Mouse (Mus musculus) T-helper 1 cell (primary cell): ENCODE results near the gene Nfkb2.

Experiments
- in situ Hi-C: fragments of 300-600 bp; cut with MboI, MseI; formaldehyde crosslinking; loops from one replicate; pipeline ENCODE4 v1.15.1; 2025; ENCODE audit warnings: high pct_unique_total_duplicates

The Nfkb2 gene

GRCm38 (mm10) chr19:46304216-46304841 lies at the start of gene Nfkb2:
TSS of gene Nfkb2 (plus strand) at chr19:46304320.
- in situ Hi-C loops: loop anchor here (10.0 kb wide), 1 partner anchor 780 kb away; no protein-coding TSS in a partner anchor

GRCm38 (mm10) chr19:46264762-46265161 lies 39.4 kb upstream of the Nfkb2 start:
- in situ Hi-C loops: no loop called here

- in situ Hi-C loops: no loop called here
Observed at GRCm38 (mm10) chr19:46275307-46275706, 28.8 kb upstream of the Nfkb2 start.

- in situ Hi-C loops: no loop called here
Observed at GRCm38 (mm10) chr19:46282081-46282849, 21.9 kb upstream of the Nfkb2 start.

- in situ Hi-C loops: no loop called here
Observed at GRCm38 (mm10) chr19:46284686-46285085, 19.4 kb upstream of the Nfkb2 start.

- in situ Hi-C loops: no loop called here
Observed at GRCm38 (mm10) chr19:46285631-46286030, 18.5 kb upstream of the Nfkb2 start.

- in situ Hi-C loops: no loop called here
Observed at GRCm38 (mm10) chr19:46286047-46286446, 18.1 kb upstream of the Nfkb2 start.

GRCm38 (mm10) chr19:46286926-46287325 lies 17.2 kb upstream of the Nfkb2 start:
- in situ Hi-C loops: no loop called here

GRCm38 (mm10) chr19:46287566-46287965 lies 16.6 kb upstream of the Nfkb2 start:
- in situ Hi-C loops: no loop called here

GRCm38 (mm10) chr19:46290535-46291105 lies 13.5 kb upstream of the Nfkb2 start:
- in situ Hi-C loops: no loop called here

- in situ Hi-C loops: no loop called here
Observed at GRCm38 (mm10) chr19:46296938-46297337, 7.2 kb upstream of the Nfkb2 start.

GRCm38 (mm10) chr19:46300294-46301045 lies 3.6 kb upstream of the Nfkb2 start:
- in situ Hi-C loops: loop anchor here (10.0 kb wide), 1 partner anchor 784 kb away; no protein-coding TSS in a partner anchor

- in situ Hi-C loops: loop anchor here (10.0 kb wide), 1 partner anchor 782 kb away; no protein-coding TSS in a partner anchor
Observed at GRCm38 (mm10) chr19:46302551-46302950, 1.6 kb upstream of the Nfkb2 start.

- in situ Hi-C loops: loop anchor here (10.0 kb wide), 1 partner anchor 781 kb away; no protein-coding TSS in a partner anchor
Observed at GRCm38 (mm10) chr19:46303251-46304215, 587 bp upstream of the Nfkb2 start.

- in situ Hi-C loops: loop anchor here (5.0 to 10.0 kb wide), 2 partner anchors 168 to 780 kb away; no protein-coding TSS in a partner anchor
Observed at GRCm38 (mm10) chr19:46304908-46305333, 801 bp downstream of the Nfkb2 start.

- in situ Hi-C loops: loop anchor here (5.0 to 10.0 kb wide), 2 partner anchors 168 to 779 kb away; no protein-coding TSS in a partner anchor
Observed at GRCm38 (mm10) chr19:46305432-46306267, 1.5 kb downstream of the Nfkb2 start.

- in situ Hi-C loops: loop anchor here (5.0 to 10.0 kb wide), 2 partner anchors 169 to 779 kb away; no protein-coding TSS in a partner anchor
Observed at GRCm38 (mm10) chr19:46306268-46306610, 2.1 kb downstream of the Nfkb2 start.

GRCm38 (mm10) chr19:46306751-46307289 lies 2.7 kb downstream of the Nfkb2 start:
- in situ Hi-C loops: loop anchor here (5.0 to 10.0 kb wide), 2 partner anchors 170 to 778 kb away; no protein-coding TSS in a partner anchor

GRCm38 (mm10) chr19:46307781-46308180 lies 3.7 kb downstream of the Nfkb2 start:
- in situ Hi-C loops: loop anchor here (5.0 to 10.0 kb wide), 2 partner anchors 170 to 777 kb away; no protein-coding TSS in a partner anchor
